Mouse (Mus musculus) ES-Bruce4 (cell line): ENCODE measurements around the gene Cldn10.

Experiments
- CTCF ChIP-seq: IDR thresholded peaks from one replicate; pipeline ENCODE4 v1.8.1; 2011; ENCODE audit warnings: low read depth, low read length
- POLR2A ChIP-seq: IDR thresholded peaks from one replicate; pipeline ENCODE4 v1.8.1; 2011; ENCODE audit warnings: low read length; ENCODE audit not compliant: insufficient read depth

DNA sequence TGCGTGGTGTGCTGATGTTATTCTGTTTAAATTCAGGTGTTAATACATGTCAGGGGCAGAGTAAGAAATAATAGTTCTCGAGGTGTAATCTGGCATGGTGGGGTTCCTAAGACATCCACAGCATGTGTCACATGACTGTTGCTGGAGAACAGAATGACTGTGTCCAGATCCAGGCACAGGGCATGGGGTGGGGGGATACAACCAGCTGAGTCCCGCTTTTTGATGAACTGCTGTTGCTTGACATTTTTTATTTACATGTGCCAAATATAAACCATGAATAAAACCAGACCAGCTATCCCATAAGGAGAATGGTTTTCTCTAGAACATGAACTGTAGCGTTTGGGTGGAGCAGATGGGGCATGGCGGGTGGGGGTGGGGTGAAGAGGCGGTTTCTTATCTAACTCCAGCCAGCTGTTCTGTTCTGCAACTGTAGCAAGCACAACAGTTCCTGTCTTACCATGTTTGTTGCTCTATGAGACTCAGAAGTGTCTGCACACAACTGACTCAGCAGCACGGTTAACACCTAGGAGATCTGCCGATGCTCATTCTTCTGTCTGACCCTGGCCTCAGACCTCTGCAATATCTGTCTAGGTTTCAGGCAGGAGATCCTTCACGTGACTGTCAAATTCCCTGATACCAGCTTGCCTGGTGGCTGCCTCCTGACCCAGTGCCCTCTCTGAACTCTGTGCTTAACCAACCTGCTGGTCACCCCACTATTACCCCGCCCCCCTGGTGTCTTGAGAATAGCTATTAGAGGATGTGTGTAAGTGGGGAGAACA, 8.4 kb downstream of the Cldn10 start:
- TF ChIP-seq CTCF: no peak
- TF ChIP-seq POLR2A: no peak
